Mouse (Mus musculus): Measurements from ENCODE around the gene Naalad2. TPM values are rescaled to one million over a fixed set of nuclear protein-coding genes. Genes with fewer than 3 reads are reported as not detected.

Naalad2 gene
- total RNA-seq, 2 experiments from 2014 or later, result not detected

Other genes with a start within 250 kb of the Naalad2 start
- 38.5 and 74.0 TPM in 2 replicates for gene Chordc1, start 110.9 kb downstream of the Naalad2 start, total RNA-seq (2014; fragmentation: Nextera tagmentation)
- gene Chordc1, start 110.9 kb downstream of the Naalad2 start, total RNA-seq (2017), result 106 and 154 TPM in 2 replicates
- not detected in 2 replicates for gene Ubtfl1, start 1.4 kb upstream of the Naalad2 start, total RNA-seq (2014; fragmentation: Nextera tagmentation)
- not detected in 2 replicates for gene Ubtfl1, start 1.4 kb upstream of the Naalad2 start, total RNA-seq (2017)
- gene Mbd3l2, start 27.7 kb upstream of the Naalad2 start, total RNA-seq (2014; fragmentation: Nextera tagmentation), result not detected in 2 replicates
- gene Mbd3l2, start 27.7 kb upstream of the Naalad2 start, total RNA-seq (2017), result not detected in 2 replicates
- 2.6 and 2.9 TPM in 2 replicates for gene Zfp558, start 75.3 kb upstream of the Naalad2 start, total RNA-seq (2014; fragmentation: Nextera tagmentation)
- 1.4 and 1.5 TPM in 2 replicates for gene Zfp558, start 75.3 kb upstream of the Naalad2 start, total RNA-seq (2017)
- gene Mbd3l1, start 75.4 kb upstream of the Naalad2 start, total RNA-seq (2014; fragmentation: Nextera tagmentation), result not detected in 2 replicates
- gene Mbd3l1, start 75.4 kb upstream of the Naalad2 start, total RNA-seq (2017), result not detected in 2 replicates